Mouse (Mus musculus) midbrain, embryonic 16.5 days (tissue): ENCODE data around the gene Lgals4. TPM values are rescaled to one million over a fixed set of nuclear protein-coding genes. Genes with fewer than 3 reads are reported as not detected.

Experiments
- polyA plus RNA-seq: library from polyadenylated mRNA; unstranded; fragments of >200 nt; fragmentation: Nextera tagmentation; extraction: Ambion mirVana; gene quantifications from 2 replicates; pipeline ENCODE4 v1.2.1, GENCODE M21; 2015

Lgals4 gene
- polyA plus RNA-seq, 1 experiment from 2014 or later, result 5.9 TPM

Other genes starting within 250 kb of the Lgals4 start
- gene Samd4b, start 235.7 kb upstream of the Lgals4 start, polyA plus RNA-seq, result 20.2 and 20.4 TPM in 2 replicates
- gene Pak4, start 235.7 kb upstream of the Lgals4 start, polyA plus RNA-seq, result 18.1 and 19.1 TPM in 2 replicates
- 0.26 TPM in 1 of 2 replicates, not detected in the other for gene Acp7, start 202.5 kb upstream of the Lgals4 start, polyA plus RNA-seq
- 15.1 and 17.3 TPM in 2 replicates for gene Fbxo27, start 141.0 kb upstream of the Lgals4 start, polyA plus RNA-seq
- gene Fbxo17, start 117.0 kb upstream of the Lgals4 start, polyA plus RNA-seq, result 3.2 and 5.2 TPM in 2 replicates
- 95.8 and 99.4 TPM in 2 replicates for gene Mrps12, start 92.0 kb upstream of the Lgals4 start, polyA plus RNA-seq
- gene Sars2, start 91.9 kb upstream of the Lgals4 start, polyA plus RNA-seq, result 15.6 and 16.4 TPM in 2 replicates
- gene Ccer2, start 77.7 kb upstream of the Lgals4 start, polyA plus RNA-seq, result 0.61 and 0.95 TPM in 2 replicates
- 117 and 121 TPM in 2 replicates for gene Sirt2, start 67.1 kb upstream of the Lgals4 start, polyA plus RNA-seq
- 52.0 and 64.7 TPM in 2 replicates for gene Nfkbib, start 66.3 kb upstream of the Lgals4 start, polyA plus RNA-seq
- gene Rinl, start 44.9 kb upstream of the Lgals4 start, polyA plus RNA-seq, result 2.2 and 2.9 TPM in 2 replicates
- gene Hnrnpl, start 25.3 kb upstream of the Lgals4 start, polyA plus RNA-seq, result 134 and 152 TPM in 2 replicates
- 86.6 and 96.4 TPM in 2 replicates for gene Ech1, start 8.6 kb upstream of the Lgals4 start, polyA plus RNA-seq
- 6.7 and 10.3 TPM in 2 replicates for gene Lgals7, start 30.0 kb downstream of the Lgals4 start, polyA plus RNA-seq
- gene Capn12, start 47.6 kb downstream of the Lgals4 start, polyA plus RNA-seq, result 0.40 and 0.57 TPM in 2 replicates
- gene Actn4, start 128.5 kb downstream of the Lgals4 start, polyA plus RNA-seq, result 132 and 133 TPM in 2 replicates
- 279 TPM in 2 replicates for gene Eif3k, start 148.0 kb downstream of the Lgals4 start, polyA plus RNA-seq
- 11.8 and 13.2 TPM in 2 replicates for gene Map4k1, start 148.2 kb downstream of the Lgals4 start, polyA plus RNA-seq